Mouse (Mus musculus): Measurements from ENCODE around the gene Gm43552. TPM values are rescaled to one million over a fixed set of nuclear protein-coding genes. Genes with fewer than 3 reads are reported as not detected.

Gm43552 gene
- 2.6 TPM in 1 of 2 replicates, not detected in the other for polyA plus RNA-seq (2015; fragmentation: Nextera tagmentation; extraction: Ambion mirVana)

DNA sequence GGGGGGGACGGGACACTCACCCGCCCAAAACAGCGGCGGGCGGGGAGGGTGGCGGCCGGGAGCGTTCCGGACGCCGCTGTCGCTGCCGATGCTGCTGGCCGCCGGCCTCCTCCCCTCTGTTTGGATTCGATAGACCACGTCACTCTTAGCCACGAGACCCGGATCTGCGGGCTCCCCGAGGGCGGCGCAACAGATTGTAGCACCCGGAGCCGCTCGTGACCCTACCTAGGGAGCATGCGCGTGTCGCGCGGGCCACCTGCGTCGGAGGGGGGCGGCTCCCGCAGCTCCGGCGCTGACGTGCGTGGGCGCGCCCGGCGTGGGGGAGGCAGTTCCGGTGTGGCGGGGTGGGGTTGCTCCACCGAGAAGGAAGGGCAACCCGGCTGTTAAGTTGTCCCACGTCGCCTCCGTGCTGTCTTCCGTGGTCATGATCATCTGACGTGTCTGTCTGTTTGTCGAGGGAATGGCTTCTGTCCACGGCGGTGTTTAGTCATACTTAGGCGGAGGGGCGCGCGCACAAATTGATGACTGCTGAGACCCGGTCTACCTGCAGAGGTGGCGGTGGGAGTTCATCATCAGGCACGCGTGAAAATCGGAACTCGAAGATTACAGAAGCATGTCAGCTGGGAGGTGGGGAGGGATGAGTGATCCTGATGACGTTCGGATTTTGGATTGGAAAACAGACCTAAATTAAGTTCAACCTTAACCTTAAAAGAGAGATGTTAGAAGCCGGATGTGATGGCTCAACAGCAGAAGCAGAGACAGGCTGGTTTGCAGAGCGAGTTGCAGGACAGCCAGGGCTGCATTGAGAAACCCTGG is at the start of gene Gm43552:
Gene Gm43552 (minus strand): TSS at position 118 of the 816 bp plus-strand sequence.

GRCm38 (mm10) chr5:65536751-65537419 is 44.3 kb upstream of the Gm43552 start, which contains the start of the genes Smim14 and Ube2k:
Gene Smim14, minus strand, starts transcription at chr5:65537184.
Gene Ube2k, plus strand, starts transcription at chr5:65537233.

DNA sequence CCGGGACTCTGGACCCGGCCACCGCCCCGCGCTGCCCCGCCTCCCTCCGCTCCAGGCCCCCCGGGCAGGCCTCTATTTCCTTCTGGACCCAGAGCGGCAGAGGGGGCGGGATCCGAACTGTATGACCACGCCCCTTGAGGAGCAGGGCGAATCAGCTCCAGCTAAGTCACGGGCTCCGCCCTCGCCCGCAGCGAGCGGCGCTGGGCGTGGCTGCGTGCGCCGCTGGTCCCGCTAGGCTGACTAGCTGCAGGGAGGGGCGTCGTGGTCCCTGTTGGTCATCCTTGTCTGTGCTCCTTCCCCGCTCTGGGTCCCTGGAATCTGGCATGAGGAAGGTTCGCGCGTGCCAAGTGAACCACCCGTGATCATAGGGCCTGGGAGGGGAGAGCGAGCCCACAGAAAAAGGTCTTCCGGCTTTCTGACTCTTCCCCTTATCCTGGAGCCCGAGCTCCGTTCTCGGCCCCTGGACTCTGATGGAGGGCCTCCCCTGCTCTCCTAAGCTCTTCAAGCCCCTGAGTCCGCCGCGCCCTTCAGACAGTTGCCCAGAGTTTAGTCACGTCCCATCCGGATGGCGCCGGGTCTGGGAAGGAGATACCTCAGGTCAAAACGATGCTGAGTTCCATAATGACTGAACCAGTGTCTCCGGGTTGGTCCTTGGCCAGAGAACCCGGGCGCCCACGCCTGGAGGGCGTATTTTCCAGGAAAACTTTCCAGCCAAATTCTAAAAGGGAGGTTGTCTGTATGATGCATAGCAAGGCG is 56.6 kb downstream of the Gm43552 start, which contains the start of gene Ugdh:
Gene Ugdh (minus strand): TSS at position 144 of the 756 bp plus-strand sequence.

GRCm38 (mm10) chr5:65390648-65391644 is 101.7 kb downstream of the Gm43552 start, which contains the start of the genes Rpl9 and Lias:
Gene Rpl9, minus strand, starts transcription at chr5:65391444.
Gene Lias, plus strand, starts transcription at chr5:65391497.

Other genes with a start within 250 kb of the Gm43552 start
- gene Rfc1, start 157.2 kb downstream of the Gm43552 start, polyA plus RNA-seq (2015; fragmentation: Nextera tagmentation; extraction: Ambion mirVana) = 46.4 and 57.7 TPM in 2 replicates
- gene Klb, start 144.5 kb downstream of the Gm43552 start, polyA plus RNA-seq (2015; fragmentation: Nextera tagmentation; extraction: Ambion mirVana) = 0.41 and 0.50 TPM in 2 replicates
- 905 and 1,502 TPM in 2 replicates for gene Rpl9, start 101.4 kb downstream of the Gm43552 start, polyA plus RNA-seq (2015; fragmentation: Nextera tagmentation; extraction: Ambion mirVana)
- gene Lias, start 101.3 kb downstream of the Gm43552 start, polyA plus RNA-seq (2015; fragmentation: Nextera tagmentation; extraction: Ambion mirVana) = 46.8 and 81.8 TPM in 2 replicates
- gene Ugdh, start 56.9 kb downstream of the Gm43552 start, polyA plus RNA-seq (2015; fragmentation: Nextera tagmentation; extraction: Ambion mirVana) = 79.6 and 87.2 TPM in 2 replicates
- 217 and 283 TPM in 2 replicates for gene Smim14, start 44.4 kb upstream of the Gm43552 start, polyA plus RNA-seq (2015; fragmentation: Nextera tagmentation; extraction: Ambion mirVana)
- gene Ube2k, start 44.4 kb upstream of the Gm43552 start, polyA plus RNA-seq (2015; fragmentation: Nextera tagmentation; extraction: Ambion mirVana) = 96.8 and 126 TPM in 2 replicates
- 18.3 and 29.6 TPM in 2 replicates for gene Pds5a, start 205.4 kb upstream of the Gm43552 start, polyA plus RNA-seq (2015; fragmentation: Nextera tagmentation; extraction: Ambion mirVana)

Data from adrenal gland, postnatal 0 days (tissue).